Mouse (Mus musculus) midbrain, embryonic 11.5 days (tissue): ENCODE results near the gene Cep72. TPM values are rescaled to one million over a fixed set of nuclear protein-coding genes. Genes with fewer than 3 reads are reported as not detected.

Experiments
- ATAC-seq: fragments of 200-750 bp; cut with Nextera tagmentation; 2 replicates; pipeline ENCODE4 v1.8.0; 2017; ENCODE audit warnings: moderate TSS enrichment, moderate library complexity; ENCODE audit not compliant: low FRiP score
- DNase-seq: peaks from one replicate; pipeline ENCODE4 v3.0.0; 2015; ENCODE audit warnings: low spot score; ENCODE audit errors: missing footprints
- H3K27ac ChIP-seq: fragments of 300-500 bp; sonication (generic); 2 replicates; pipeline ENCODE4 v1.5.1; 2014; ENCODE audit warnings: low read depth, low read length
- H3K27me3 ChIP-seq: fragments of 300-500 bp; sonication (generic); 2 replicates; pipeline ENCODE4 v1.6.1; 2014; ENCODE audit warnings: mild to moderate bottlenecking, low read length, moderate library complexity, mixed read lengths; ENCODE audit not compliant: control insufficient read depth, insufficient read depth
- H3K36me3 ChIP-seq: fragments of 300-500 bp; sonication (generic); 2 replicates; pipeline ENCODE4 v1.6.1; 2014; ENCODE audit warnings: mild to moderate bottlenecking, low read length, moderate library complexity, mixed read lengths; ENCODE audit not compliant: control insufficient read depth, insufficient read depth
- H3K4me1 ChIP-seq: fragments of 300-500 bp; sonication (generic); 2 replicates; pipeline ENCODE4 v1.6.1; 2014; ENCODE audit warnings: low read length; ENCODE audit not compliant: control insufficient read depth, insufficient read depth
- H3K4me2 ChIP-seq: fragments of 300-500 bp; sonication (generic); 2 replicates; pipeline ENCODE4 v1.6.1; 2014; ENCODE audit warnings: mild to moderate bottlenecking, moderate library complexity
- H3K4me3 ChIP-seq: fragments of 300-500 bp; sonication (generic); 2 replicates; pipeline ENCODE4 v1.5.1; 2014; ENCODE audit warnings: low read depth, low read length
- H3K9ac ChIP-seq: fragments of 300-500 bp; sonication (generic); 2 replicates; pipeline ENCODE4 v1.6.1; 2014; ENCODE audit warnings: low read length
- H3K9me3 ChIP-seq: fragments of 300-500 bp; sonication (generic); 2 replicates; pipeline ENCODE4 v1.6.1; 2016; ENCODE audit warnings: low read length; ENCODE audit not compliant: control insufficient read depth
- WGBS: fragments of 180-500 bp; shearing (Covaris S2); extraction: QIAGEN DNeasy Blood & Tissue Kit; methylation state at CpG from one replicate; pipeline ENCODE4 v1.1.7; 2014; 5-methylcytosine and 5-hydroxymethylcytosine counted together
- polyA plus RNA-seq: library from polyadenylated mRNA; unstranded; fragments of >200 nt; fragmentation: Nextera tagmentation; extraction: Ambion mirVana; gene quantifications from 2 replicates; pipeline ENCODE4 v1.2.1, GENCODE M21; 2014

Gene Cep72
- polyA plus RNA-seq, 1 experiment from 2014 or later: 23.5 TPM

DNA sequence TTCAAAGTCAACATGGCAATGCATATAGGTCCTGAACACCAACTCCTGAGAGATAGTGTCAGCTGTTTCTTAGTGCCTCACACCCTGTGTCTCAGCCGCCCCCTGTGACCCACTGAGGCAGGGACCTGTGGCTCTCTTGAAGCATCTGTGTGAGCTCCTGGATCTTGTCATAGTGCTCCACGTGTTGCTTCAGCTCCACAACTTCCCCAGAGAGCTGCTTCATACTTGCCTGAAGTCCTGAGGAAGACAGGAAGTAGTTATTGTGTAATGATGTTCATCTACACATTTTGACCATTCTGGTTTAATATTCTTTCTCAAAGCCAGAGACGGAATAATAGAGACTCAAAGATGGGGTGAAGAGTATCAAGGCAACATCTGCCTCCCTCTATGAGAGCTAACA, 22.2 kb downstream of the Cep72 start:
- no peaks in the 10 kb centered on the region for H3K4me1 ChIP-seq
- H3K27me3 ChIP-seq: no peaks in the 10 kb centered on the region
- ATAC-seq: no peak
- H3K9me3 ChIP-seq: no peaks in the 10 kb centered on the region
- no peak overlapping the region for H3K9ac ChIP-seq
- no peak overlapping the region for H3K4me2 ChIP-seq
- H3K36me3 ChIP-seq: 0 out of 2 replicates have a peak, but pooled peaks cover 5% of the 10 kb centered on the region
- no peak overlapping the region for H3K4me3 ChIP-seq
- H3K27ac ChIP-seq: no peak overlapping the region
- DNase-seq: no peak
- WGBS: 90% methylated on average over 3 of the region's 3 CpGs

DNA sequence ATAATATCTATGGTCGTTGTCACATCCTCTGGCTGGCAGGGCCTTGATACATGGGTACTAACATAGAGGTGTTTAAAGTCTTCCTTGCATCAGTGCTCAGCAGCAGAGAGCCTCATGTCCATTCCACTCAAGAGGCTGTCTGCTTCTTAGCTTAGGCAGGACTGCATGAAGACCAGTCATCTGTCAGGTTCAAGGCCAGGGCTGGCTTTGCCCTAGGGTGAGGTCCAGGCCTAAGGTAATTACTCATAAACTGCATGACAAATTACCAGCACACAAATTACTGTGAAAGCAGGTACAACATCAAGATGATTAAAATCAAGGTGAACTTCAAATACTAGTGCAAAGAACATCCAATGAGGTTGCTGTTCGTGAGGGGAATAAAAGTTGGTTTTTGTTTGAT, 26.3 kb downstream of the Cep72 start:
- Histone ChIP-seq H3K4me1 (no peaks in the 10 kb centered on the region), H3K27ac (no peak overlapping the region), H3K9ac (no peak overlapping the region), H3K9me3 (no peaks in the 10 kb centered on the region), H3K4me3 (no peak overlapping the region), H3K27me3 (no peaks in the 10 kb centered on the region), H3K36me3 (0 out of 2 replicates have a peak, but pooled peaks cover 5% of the 10 kb centered on the region), H3K4me2 (no peak overlapping the region)
- 83% methylated on average over 2 of the region's 2 CpGs for WGBS
- no peak for DNase-seq
- no peak for ATAC-seq

DNA sequence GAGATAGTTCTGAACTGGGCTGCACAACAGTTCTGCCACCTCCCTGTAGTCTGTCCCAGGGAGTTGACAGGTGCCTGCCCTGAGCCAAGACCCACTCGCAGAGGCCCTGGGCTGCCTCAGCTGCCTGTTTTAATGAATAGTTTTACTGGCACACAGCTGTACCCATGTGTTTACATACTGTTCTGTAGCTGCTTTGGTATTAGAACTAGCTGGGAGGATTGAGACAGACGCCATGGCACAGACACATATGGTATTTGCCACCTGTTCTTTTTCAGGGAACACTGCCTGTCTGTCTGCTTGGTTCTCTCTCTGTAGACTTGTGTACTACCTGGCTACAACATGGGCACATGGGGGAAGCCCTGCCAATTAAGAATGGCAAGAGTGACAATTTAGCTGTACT, 27.3 kb downstream of the Cep72 start:
- ATAC-seq (no peak), DNase-seq (no peak)
- Histone ChIP-seq H3K27ac (no peak overlapping the region), H3K9ac (no peak overlapping the region), H3K36me3 (0 out of 2 replicates have a peak, but pooled peaks cover 2% of the 10 kb centered on the region), H3K4me1 (no peaks in the 10 kb centered on the region), H3K4me2 (no peak overlapping the region), H3K27me3 (no peaks in the 10 kb centered on the region), H3K4me3 (no peak overlapping the region), H3K9me3 (no peaks in the 10 kb centered on the region)
- 90% methylated on average over 2 of the region's 2 CpGs for WGBS

DNA sequence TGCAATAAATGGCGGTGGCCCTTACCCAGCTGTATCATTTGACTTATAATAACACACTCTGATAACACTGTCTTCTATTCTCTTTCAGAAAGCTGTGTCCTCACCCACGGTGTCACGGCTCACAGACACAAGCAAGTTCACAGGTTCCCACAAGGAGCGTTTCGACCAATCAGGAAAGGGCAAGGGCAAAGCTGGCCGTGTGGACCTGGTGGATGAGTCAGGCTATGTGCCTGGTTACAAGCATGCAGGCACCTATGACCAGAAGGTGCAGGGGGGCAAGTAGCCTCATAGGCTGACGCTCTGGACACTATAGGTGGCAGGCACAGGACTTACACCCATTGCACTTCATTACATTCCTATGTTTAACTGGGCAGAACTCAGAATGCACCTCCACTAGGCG, 31.0 kb downstream of the Cep72 start:
- ATAC-seq (no peak), DNase-seq (no peak)
- no peak overlapping the region for H3K9ac ChIP-seq
- H3K36me3 ChIP-seq: no peaks in the 10 kb centered on the region
- no peaks in the 10 kb centered on the region for H3K4me1 ChIP-seq
- 83% methylated on average over 8 of the region's 8 CpGs for WGBS
- H3K4me3 ChIP-seq: no peak overlapping the region
- H3K4me2 ChIP-seq: no peak overlapping the region
- H3K27ac ChIP-seq: no peak overlapping the region
- no peaks in the 10 kb centered on the region for H3K27me3 ChIP-seq
- H3K9me3 ChIP-seq: no peaks in the 10 kb centered on the region

DNA sequence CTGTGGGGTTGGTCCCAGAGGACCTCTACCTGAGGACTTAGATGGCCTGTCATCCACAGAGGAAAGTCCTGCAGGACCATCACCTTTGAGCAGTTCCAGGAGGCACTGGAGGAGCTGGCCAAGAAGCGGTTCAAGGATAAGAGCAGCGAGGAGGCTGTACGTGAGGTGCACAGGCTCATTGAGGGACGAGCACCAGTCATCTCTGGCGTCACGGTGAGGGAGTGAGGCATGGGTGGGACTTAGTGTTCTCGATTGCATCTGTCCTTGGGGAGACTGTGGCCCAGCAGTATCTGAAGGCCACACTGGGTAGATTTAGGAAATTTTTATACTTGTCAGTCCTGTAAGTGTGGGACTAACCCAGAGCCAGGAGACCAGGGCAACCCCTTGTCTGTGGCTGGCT, 31.4 kb downstream of the Cep72 start:
- Histone ChIP-seq H3K4me1 (no peaks in the 10 kb centered on the region), H3K27me3 (no peaks in the 10 kb centered on the region), H3K27ac (no peak overlapping the region), H3K36me3 (no peaks in the 10 kb centered on the region), H3K9me3 (no peaks in the 10 kb centered on the region), H3K9ac (no peak overlapping the region), H3K4me3 (no peak overlapping the region), H3K4me2 (no peak overlapping the region)
- no peak for DNase-seq
- WGBS: 82% methylated on average over 7 of the region's 7 CpGs
- no peak for ATAC-seq

DNA sequence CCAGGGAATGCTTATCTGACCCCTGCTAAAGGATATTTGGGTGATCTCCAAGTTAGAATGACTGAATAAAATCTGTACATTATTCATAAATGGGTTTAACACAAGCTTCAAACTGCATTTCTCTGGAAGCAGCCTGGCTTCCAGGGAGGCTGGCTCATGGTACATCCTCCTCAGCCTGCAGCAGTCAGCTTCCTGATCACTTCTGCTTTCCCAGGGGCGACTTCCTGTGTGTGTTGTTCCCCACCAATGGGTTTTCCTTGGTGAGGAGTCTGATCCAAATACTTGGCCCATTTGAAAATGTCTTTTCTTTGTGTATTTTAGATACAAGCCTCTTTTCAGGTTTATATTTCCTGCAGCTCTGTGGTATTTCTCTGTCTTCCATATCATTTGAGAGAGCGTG, 33.1 kb downstream of the Cep72 start:
- WGBS: 79% methylated on average over 2 of the region's 2 CpGs
- H3K27ac ChIP-seq: no peak overlapping the region
- no peak overlapping the region for H3K4me2 ChIP-seq
- H3K4me3 ChIP-seq: no peak overlapping the region
- no peaks in the 10 kb centered on the region for H3K36me3 ChIP-seq
- H3K27me3 ChIP-seq: no peaks in the 10 kb centered on the region
- ATAC-seq (no peak), DNase-seq (no peak)
- no peaks in the 10 kb centered on the region for H3K9me3 ChIP-seq
- no peak overlapping the region for H3K9ac ChIP-seq
- no peaks in the 10 kb centered on the region for H3K4me1 ChIP-seq

DNA sequence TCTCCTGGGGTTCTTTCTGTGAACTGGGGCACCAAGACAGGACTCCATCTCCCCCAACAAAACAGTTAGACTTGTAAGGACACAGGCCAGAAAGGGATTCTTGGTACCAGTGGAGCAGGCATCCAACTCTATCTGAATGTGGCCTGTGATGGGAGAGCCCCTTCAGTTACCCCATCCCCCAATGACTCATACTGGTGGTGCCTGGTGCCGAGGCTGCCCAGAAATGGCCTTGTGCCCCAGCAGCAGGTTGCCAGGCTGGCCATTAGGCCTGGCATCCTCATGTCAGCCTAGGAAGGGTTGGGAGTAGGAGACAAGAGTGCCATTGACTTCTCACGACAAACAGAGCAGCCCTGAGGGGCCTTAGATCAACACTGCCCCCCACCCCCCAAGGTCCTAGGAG, 34.0 kb downstream of the Cep72 start:
- no peak for ATAC-seq

DNA sequence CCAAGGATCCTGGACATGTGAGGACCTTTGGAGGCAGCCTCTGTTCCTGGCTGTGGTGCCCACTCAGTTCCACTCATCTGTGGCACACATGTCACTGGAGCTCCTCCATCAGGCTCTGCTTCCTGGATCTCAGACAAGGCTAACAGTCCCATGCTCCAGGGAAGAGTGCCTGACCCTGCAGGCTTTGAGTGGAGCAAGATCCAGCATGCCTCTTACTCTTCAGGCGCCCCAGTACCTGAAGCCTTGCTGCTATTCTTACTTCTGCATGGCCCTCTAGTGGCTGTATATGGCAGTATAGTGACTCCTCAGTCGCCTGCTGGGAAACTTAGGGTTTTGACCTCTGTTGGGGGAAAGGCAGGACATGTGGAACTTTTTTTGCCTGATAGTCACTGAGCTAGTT, 35.9 kb downstream of the Cep72 start:
- H3K27me3 ChIP-seq: no peaks in the 10 kb centered on the region
- H3K9ac ChIP-seq: no peak overlapping the region
- H3K9me3 ChIP-seq: no peaks in the 10 kb centered on the region
- ATAC-seq (peak; percentile 61), DNase-seq (no peak)
- 19% methylated on average over 2 of the region's 2 CpGs for WGBS
- no peak overlapping the region for H3K27ac ChIP-seq
- no peaks in the 10 kb centered on the region for H3K4me1 ChIP-seq
- H3K36me3 ChIP-seq: no peaks in the 10 kb centered on the region
- no peak overlapping the region for H3K4me2 ChIP-seq
- H3K4me3 ChIP-seq: no peak overlapping the region

More for the DNA sequence above, 34.0 kb downstream of the Cep72 start:
- no peaks in the 10 kb centered on the region for H3K4me1 ChIP-seq
- H3K9ac ChIP-seq: no peak overlapping the region
- no peaks in the 10 kb centered on the region for H3K9me3 ChIP-seq
- H3K4me2 ChIP-seq: no peak overlapping the region
- no peak overlapping the region for H3K27ac ChIP-seq
- H3K36me3 ChIP-seq: no peaks in the 10 kb centered on the region
- H3K27me3 ChIP-seq: no peaks in the 10 kb centered on the region
- H3K4me3 ChIP-seq: no peak overlapping the region
- no peak for DNase-seq
- WGBS: 69% methylated on average over 2 of the region's 2 CpGs

DNA sequence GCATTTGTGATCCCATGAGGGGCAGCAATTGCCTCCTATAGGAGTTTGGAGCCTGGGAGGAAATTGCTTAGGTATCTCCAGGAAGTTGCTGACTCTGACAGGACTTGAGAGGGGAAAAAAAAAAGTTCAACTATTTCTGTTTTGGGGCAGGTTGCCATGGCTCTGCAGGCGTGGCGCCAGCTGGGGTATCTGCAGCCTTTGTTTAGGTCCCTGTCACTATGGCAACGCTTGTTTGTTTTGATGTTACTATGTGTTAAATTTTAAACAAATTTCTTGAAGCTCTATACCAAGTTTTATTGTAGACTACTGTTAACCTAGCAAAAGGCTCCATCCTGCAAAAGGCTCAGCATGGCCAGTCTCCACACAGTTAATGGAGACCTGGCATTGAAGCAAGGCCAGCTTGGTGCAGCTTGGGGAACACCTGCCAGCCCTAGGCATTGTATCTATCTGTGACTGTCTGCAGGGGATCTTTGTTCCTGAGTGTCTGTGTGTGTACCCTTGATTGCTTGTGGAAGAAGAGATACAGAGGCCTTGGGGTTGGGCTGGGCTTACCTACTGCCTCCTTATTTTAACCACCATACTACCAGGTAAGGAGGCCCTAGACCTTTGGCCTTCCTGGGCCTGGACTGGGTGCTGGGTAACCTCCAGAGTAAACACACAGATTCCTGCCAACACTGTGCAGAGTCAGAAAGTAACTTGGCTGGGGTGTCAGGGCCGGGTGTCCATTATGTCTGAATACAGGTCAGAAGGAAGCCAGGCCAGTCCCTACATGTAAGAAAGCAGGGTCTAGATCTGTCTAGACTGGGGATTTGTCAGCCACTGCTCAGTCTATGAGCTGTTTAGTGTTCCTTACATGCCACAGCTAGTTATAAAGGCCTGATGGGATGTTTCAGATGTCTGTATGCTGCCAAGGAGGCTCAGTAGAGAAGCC, 36.7 kb downstream of the Cep72 start:
- H3K27me3 ChIP-seq: no peaks in the 10 kb centered on the region
- no peak overlapping the region for H3K9ac ChIP-seq
- H3K4me2 ChIP-seq: no peak overlapping the region
- no peak overlapping the region for H3K4me3 ChIP-seq
- no peaks in the 10 kb centered on the region for H3K36me3 ChIP-seq
- WGBS: 81% methylated on average over 4 of the region's 4 CpGs
- DNase-seq (no peak), ATAC-seq (no peak)
- no peak overlapping the region for H3K27ac ChIP-seq
- H3K9me3 ChIP-seq: no peaks in the 10 kb centered on the region
- H3K4me1 ChIP-seq: no peaks in the 10 kb centered on the region
